Mouse (Mus musculus): ENCODE measurements around the gene Spata13.

- TF ChIP-seq GATA1 (IDR thresholded peaks at IDR 0.05; ENCODE audit: low read length) (no peak), TAL1 (IDR thresholded peaks at IDR 0.05; ENCODE audit: low read length) (no peak)
These were observed 78.6 kb downstream of the Spata13 start for GRCm38 (mm10) chr14:60712289-60712830.

Data from erythroblast, embryonic 14.5 days (primary cell).